Mouse (Mus musculus): Measurements from ENCODE around the gene Eif3c. TPM values are rescaled to one million over a fixed set of nuclear protein-coding genes. Genes with fewer than 3 reads are reported as not detected.

Eif3c gene
- polyA plus RNA-seq, 1 experiment from 2014 or later = 182 TPM

DNA sequence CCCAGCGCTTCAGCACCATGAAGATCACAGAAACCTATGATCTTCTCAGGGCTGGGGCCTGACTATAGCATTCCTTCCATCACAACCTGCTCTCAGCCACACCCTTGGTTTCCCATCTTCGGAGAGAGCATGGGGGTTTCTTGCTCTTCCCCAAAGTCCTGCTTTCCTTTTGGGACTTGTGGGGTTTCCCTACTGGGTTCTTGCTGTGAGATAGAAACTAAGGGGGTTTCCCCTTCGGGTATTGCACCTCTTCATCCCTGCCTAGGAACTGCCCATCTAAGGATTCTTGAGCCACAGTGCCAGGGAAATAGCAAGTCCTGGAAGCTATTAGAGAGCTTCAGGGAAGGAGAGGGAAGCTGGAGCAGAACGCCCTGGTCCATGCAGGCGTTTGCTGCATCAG, 29.7 kb upstream of the Eif3c start:
- Histone ChIP-seq H3K36me3 (ENCODE audit: control insufficient read depth, insufficient read depth, low read length) (no peaks in the 10 kb centered on the region), H3K9me3 (replicated peaks; ENCODE audit: control insufficient read depth, low read length) (no peaks in the 10 kb centered on the region), H3K9ac (ENCODE audit: low read length) (no peak overlapping the region), H3K27me3 (replicated peaks; ENCODE audit: control insufficient read depth, insufficient read depth, low read length) (no peaks in the 10 kb centered on the region), H3K4me1 (ENCODE audit: control insufficient read depth, insufficient read depth, low read length) (no peaks in the 10 kb centered on the region), H3K4me2 (ENCODE audit: low read length) (no peak overlapping the region), H3K4me3 (ENCODE audit: low read depth, low read length) (no peak overlapping the region), H3K27ac (ENCODE audit: low read depth, low read length) (no peak overlapping the region)
- 90% methylated on average over 5 of the region's 5 CpGs for WGBS
- no peak for DNase-seq (ENCODE audit: low spot score)
- ATAC-seq = no peak

DNA sequence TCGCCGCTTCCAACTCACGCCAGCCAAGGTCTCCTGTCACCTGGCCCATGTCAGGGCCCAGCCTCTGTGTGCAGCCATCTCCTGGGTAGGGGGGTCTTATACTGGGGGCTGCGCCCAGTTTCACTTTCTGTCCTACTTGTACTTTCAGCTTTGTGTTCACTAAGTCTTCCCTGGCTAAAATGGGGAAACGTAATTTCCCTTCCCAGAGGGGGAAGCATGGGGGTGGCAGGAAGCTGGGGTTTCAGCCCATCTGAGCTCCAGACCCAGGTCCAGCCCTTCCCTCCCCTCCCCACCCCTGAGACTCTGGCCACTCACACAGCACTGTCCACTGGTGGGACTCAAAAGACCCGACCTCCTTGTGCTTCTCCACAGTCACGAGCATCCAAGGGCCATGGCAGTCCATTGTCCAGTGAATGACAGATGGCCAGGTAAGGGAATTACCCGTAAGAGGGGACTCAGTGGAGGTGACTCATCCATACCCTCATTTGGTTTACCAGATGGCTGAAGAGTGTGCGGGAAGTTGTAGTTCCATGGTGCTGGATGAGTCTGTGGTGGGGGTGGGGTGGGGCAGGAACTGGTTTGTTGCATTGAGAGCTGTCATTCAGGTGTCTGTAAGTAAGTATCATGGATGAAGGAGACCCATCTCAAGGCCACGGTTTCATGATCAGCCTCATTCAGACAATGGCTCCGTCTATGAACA, 28.8 kb upstream of the Eif3c start, which contains the start of gene Il27:
Gene Il27, minus strand, starts transcription at position 80 of the 700 bp plus-strand sequence.
- 85% methylated on average over 11 of the region's 11 CpGs for WGBS
- H3K4me2 ChIP-seq (ENCODE audit: low read length) = no peak within 1 kb of the TSS
- H3K27me3 ChIP-seq (replicated peaks; ENCODE audit: control insufficient read depth, insufficient read depth, low read length) = no peaks in the 10 kb centered on the region
- no peaks in the 10 kb centered on the region for H3K9me3 ChIP-seq (replicated peaks; ENCODE audit: control insufficient read depth, low read length)
- H3K4me3 ChIP-seq (ENCODE audit: low read depth, low read length) = no peak within 1 kb of the TSS
- DNase-seq (ENCODE audit: low spot score) = no peak
- H3K36me3 ChIP-seq (ENCODE audit: control insufficient read depth, insufficient read depth, low read length) = no peaks in the 10 kb centered on the region
- H3K27ac ChIP-seq (ENCODE audit: low read depth, low read length) = no peak within 1 kb of the TSS
- H3K9ac ChIP-seq (ENCODE audit: low read length) = no peak within 1 kb of the TSS
- ATAC-seq = no peak
- H3K4me1 ChIP-seq (ENCODE audit: control insufficient read depth, insufficient read depth, low read length) = no peaks in the 10 kb centered on the region

DNA sequence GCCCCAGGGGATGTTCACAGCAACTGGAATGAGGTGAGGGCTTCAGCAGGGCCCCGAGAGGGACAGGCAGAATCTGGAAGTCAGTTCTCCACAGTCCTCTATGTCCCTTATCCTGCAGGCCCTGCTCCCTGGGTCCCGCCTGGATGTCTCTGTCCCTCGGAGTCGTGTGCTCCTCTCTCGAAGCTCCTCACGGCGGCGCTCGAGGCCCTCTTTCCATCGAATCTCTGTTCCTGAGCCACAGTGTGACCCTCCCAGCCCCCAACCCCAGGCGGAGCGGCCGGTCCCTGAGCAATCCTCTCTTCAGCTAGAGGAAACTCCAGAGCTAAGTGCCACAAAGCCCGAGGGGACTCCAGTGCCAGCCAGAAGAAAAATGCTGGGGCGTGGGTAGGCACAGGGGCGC, 21.6 kb upstream of the Eif3c start:
- no peak overlapping the region for H3K4me3 ChIP-seq (ENCODE audit: low read depth, low read length)
- H3K36me3 ChIP-seq (ENCODE audit: control insufficient read depth, insufficient read depth, low read length) = no peaks in the 10 kb centered on the region
- no peaks in the 10 kb centered on the region; the same call in 1 of the 2 replicates for H3K27me3 ChIP-seq (replicated peaks; ENCODE audit: control insufficient read depth, insufficient read depth, low read length)
- H3K9ac ChIP-seq (ENCODE audit: low read length) = peak overlapping the region; percentile 40
- DNase-seq (ENCODE audit: low spot score) = peak; percentile 45
- no peaks in the 10 kb centered on the region for H3K9me3 ChIP-seq (replicated peaks; ENCODE audit: control insufficient read depth, low read length)
- peaks cover under 1% of the 10 kb centered on the region; the same call in 1 of the 2 replicates for H3K4me1 ChIP-seq (ENCODE audit: control insufficient read depth, insufficient read depth, low read length)
- no peak for ATAC-seq
- WGBS = 2% methylated on average over 16 of the region's 16 CpGs
- no peak overlapping the region for H3K27ac ChIP-seq (ENCODE audit: low read depth, low read length)
- H3K4me2 ChIP-seq (ENCODE audit: low read length) = no peak overlapping the region

DNA sequence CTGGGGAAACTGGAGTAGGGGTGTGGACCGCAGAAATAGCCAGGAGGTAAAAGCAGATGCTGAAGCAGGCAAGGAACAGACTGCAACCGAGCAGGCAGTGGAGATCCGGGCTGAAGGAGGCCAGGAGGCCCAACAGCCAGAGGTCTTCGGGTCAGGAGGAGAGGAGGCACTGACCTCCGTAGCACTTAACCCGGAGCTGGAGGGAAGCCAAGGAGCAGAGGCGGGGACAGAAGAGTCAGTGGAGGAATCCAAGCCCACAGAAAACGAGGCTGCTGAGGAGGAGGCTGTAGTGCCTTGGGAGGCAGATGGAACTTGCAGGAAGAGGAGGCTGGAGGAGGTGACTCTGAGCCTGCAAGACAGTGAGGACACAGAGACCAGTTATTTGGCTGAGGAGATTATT, 20.6 kb upstream of the Eif3c start:
- Histone ChIP-seq H3K36me3 (ENCODE audit: control insufficient read depth, insufficient read depth, low read length) (no peaks in the 10 kb centered on the region), H3K4me1 (ENCODE audit: control insufficient read depth, insufficient read depth, low read length) (peaks cover 4% of the 10 kb centered on the region; the same call in 1 of the 2 replicates), H3K9me3 (replicated peaks; ENCODE audit: control insufficient read depth, low read length) (no peaks in the 10 kb centered on the region), H3K27ac (ENCODE audit: low read depth, low read length) (no peak overlapping the region), H3K27me3 (replicated peaks; ENCODE audit: control insufficient read depth, insufficient read depth, low read length) (no peaks in the 10 kb centered on the region; the same call in 1 of the 2 replicates), H3K9ac (ENCODE audit: low read length) (no peak overlapping the region), H3K4me2 (ENCODE audit: low read length) (no peak overlapping the region), H3K4me3 (ENCODE audit: low read depth, low read length) (no peak overlapping the region)
- no peak for DNase-seq (ENCODE audit: low spot score)
- 69% methylated on average over 8 of the region's 8 CpGs for WGBS
- no peak for ATAC-seq

DNA sequence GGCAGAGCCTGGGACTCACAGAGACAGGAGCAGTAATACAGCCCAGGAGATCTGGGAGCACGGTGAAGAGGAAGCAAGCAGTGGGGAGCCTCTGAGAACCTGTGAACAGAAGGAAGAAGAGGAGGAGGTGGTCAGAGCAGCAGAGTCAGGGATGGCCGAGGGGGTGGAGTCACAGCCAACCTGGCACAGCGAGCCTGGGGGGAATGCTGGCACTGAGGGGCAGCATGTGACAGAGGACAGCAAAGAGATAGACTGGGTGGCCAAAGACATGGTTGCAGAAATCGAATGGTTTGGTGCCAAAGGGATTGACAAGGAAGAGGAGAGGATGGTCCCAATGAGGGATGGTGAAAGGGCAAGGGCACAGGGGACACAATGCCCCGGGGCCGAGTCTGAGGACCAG, 19.5 kb upstream of the Eif3c start, which contains the start of gene Cln3:
Gene Cln3, minus strand, starts transcription at position 101 of the 400 bp plus-strand sequence.
- Histone ChIP-seq H3K9ac (ENCODE audit: low read length) (no peak within 1 kb of the TSS), H3K4me2 (ENCODE audit: low read length) (no peak within 1 kb of the TSS), H3K4me1 (ENCODE audit: control insufficient read depth, insufficient read depth, low read length) (peaks cover 4% of the 10 kb centered on the region; the same call in 1 of the 2 replicates), H3K27me3 (replicated peaks; ENCODE audit: control insufficient read depth, insufficient read depth, low read length) (no peaks in the 10 kb centered on the region; the same call in 1 of the 2 replicates), H3K36me3 (ENCODE audit: control insufficient read depth, insufficient read depth, low read length) (no peaks in the 10 kb centered on the region), H3K4me3 (ENCODE audit: low read depth, low read length) (no peak within 1 kb of the TSS), H3K27ac (ENCODE audit: low read depth, low read length) (no peak within 1 kb of the TSS), H3K9me3 (replicated peaks; ENCODE audit: control insufficient read depth, low read length) (no peaks in the 10 kb centered on the region)
- DNase-seq (ENCODE audit: low spot score) = no peak
- ATAC-seq = no peak
- 80% methylated on average over 6 of the region's 6 CpGs for WGBS

DNA sequence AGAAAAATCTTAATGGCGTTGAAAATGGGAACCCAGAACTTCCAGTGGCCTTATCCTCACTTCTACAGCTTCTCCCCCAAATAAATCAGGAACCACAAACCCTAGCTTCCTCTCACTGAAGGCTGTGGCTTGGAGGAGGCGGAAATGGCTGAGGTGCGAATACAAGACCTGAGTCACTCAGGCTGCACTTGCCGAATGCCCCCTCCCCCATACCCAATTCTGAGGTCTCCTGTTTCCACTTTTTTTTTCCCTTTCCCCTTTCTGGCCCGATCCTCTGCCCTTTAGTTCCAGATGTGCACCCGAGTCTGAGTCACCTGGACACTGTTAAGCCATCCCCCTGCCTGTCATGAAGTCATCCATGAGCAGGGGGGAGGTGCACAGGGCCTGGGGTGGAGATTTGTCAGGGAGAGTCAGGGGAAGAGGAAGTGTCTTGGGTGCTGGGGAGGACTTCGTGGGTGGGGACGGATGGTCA, 18.3 kb upstream of the Eif3c start, which contains the start of gene Apobr:
Gene Apobr, plus strand, starts transcription at position 437 of the 472 bp plus-strand sequence.
- no peaks in the 10 kb centered on the region for H3K36me3 ChIP-seq (ENCODE audit: control insufficient read depth, insufficient read depth, low read length)
- H3K4me1 ChIP-seq (ENCODE audit: control insufficient read depth, insufficient read depth, low read length) = peaks cover 4% of the 10 kb centered on the region; the same call in 1 of the 2 replicates
- H3K27me3 ChIP-seq (replicated peaks; ENCODE audit: control insufficient read depth, insufficient read depth, low read length) = no peaks in the 10 kb centered on the region; the same call in 1 of the 2 replicates
- peak within 1 kb of the TSS; percentile 79 for H3K4me2 ChIP-seq (ENCODE audit: low read length)
- DNase-seq (ENCODE audit: low spot score) = no peak
- H3K4me3 ChIP-seq (ENCODE audit: low read depth, low read length) = peak within 1 kb of the TSS; percentile 49
- WGBS = 87% methylated on average over 8 of the region's 8 CpGs
- no peak within 1 kb of the TSS for H3K27ac ChIP-seq (ENCODE audit: low read depth, low read length)
- ATAC-seq = no peak
- H3K9me3 ChIP-seq (replicated peaks; ENCODE audit: control insufficient read depth, low read length) = no peaks in the 10 kb centered on the region
- H3K9ac ChIP-seq (ENCODE audit: low read length) = no peak within 1 kb of the TSS

DNA sequence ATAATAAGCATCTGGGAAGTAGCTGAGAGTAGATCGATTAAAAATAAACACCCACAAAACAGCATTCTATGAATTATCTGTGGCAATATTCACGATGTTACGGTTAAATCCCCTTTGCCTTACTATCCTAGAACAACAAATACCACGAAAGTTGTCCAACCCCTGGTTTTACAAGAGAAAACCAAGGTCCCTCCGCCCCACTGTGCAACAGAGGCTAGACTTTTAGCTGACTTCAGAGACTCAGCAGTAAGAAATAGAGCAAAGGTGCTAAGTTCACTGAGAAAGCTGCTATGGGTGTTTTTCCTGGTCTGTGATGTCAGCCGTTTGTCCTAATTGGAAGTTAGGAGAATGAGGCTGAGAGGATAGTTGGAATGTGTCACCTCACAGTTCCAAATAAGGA, 17.6 kb upstream of the Eif3c start:
- 60% methylated on average over 6 of the region's 6 CpGs for WGBS
- peak overlapping the region; percentile 49 for H3K4me3 ChIP-seq (ENCODE audit: low read depth, low read length)
- ATAC-seq (no peak), DNase-seq (ENCODE audit: low spot score) (no peak)
- H3K4me1 ChIP-seq (ENCODE audit: control insufficient read depth, insufficient read depth, low read length) = peaks cover 4% of the 10 kb centered on the region; the same call in 1 of the 2 replicates
- H3K9me3 ChIP-seq (replicated peaks; ENCODE audit: control insufficient read depth, low read length) = no peaks in the 10 kb centered on the region
- no peaks in the 10 kb centered on the region; the same call in 1 of the 2 replicates for H3K27me3 ChIP-seq (replicated peaks; ENCODE audit: control insufficient read depth, insufficient read depth, low read length)
- no peak overlapping the region for H3K27ac ChIP-seq (ENCODE audit: low read depth, low read length)
- H3K36me3 ChIP-seq (ENCODE audit: control insufficient read depth, insufficient read depth, low read length) = peaks cover 2% of the 10 kb centered on the region
- H3K4me2 ChIP-seq (ENCODE audit: low read length) = peak overlapping the region; percentile 79
- H3K9ac ChIP-seq (ENCODE audit: low read length) = peak overlapping the region; percentile 61; the same call in 1 of the 2 replicates

DNA sequence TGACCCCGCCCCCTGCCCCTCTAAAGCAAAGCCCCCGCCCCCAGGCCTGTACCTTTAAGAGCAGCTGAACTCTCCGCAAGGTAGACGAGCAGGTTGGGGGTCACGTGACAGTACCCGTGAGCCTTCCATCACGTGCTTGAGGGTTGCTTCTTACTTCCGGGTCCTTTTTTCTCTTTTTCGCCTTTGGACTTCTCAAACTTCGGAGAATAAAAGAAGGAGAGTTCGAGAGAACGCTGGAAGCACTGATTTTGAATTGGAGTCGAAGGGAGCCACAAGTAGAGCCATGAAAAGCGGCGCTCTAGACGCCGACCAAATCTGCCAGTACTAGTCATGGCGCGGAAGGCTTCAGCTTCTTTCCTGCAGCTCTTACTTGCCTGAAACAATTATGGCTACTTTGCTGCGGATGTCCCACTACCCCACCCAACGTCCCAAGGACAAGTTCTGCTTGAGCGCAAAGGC, 17.1 kb upstream of the Eif3c start:
- H3K9me3 ChIP-seq (replicated peaks; ENCODE audit: control insufficient read depth, low read length) = no peaks in the 10 kb centered on the region
- peak overlapping the region; percentile 83 for H3K27ac ChIP-seq (ENCODE audit: low read depth, low read length)
- H3K27me3 ChIP-seq (replicated peaks; ENCODE audit: control insufficient read depth, insufficient read depth, low read length) = no peaks in the 10 kb centered on the region; the same call in 1 of the 2 replicates
- ATAC-seq = peak; percentile 95
- under 1% methylated on average over 22 of the region's 22 CpGs for WGBS
- peak; percentile 95 for DNase-seq (ENCODE audit: low spot score)
- H3K4me2 ChIP-seq (ENCODE audit: low read length) = peak overlapping the region; percentile 79
- H3K4me3 ChIP-seq (ENCODE audit: low read depth, low read length) = peak overlapping the region; percentile 49
- H3K4me1 ChIP-seq (ENCODE audit: control insufficient read depth, insufficient read depth, low read length) = peaks cover 4% of the 10 kb centered on the region; the same call in 1 of the 2 replicates
- peak overlapping the region; percentile 61 for H3K9ac ChIP-seq (ENCODE audit: low read length)
- H3K36me3 ChIP-seq (ENCODE audit: control insufficient read depth, insufficient read depth, low read length) = peaks cover 7% of the 10 kb centered on the region

DNA sequence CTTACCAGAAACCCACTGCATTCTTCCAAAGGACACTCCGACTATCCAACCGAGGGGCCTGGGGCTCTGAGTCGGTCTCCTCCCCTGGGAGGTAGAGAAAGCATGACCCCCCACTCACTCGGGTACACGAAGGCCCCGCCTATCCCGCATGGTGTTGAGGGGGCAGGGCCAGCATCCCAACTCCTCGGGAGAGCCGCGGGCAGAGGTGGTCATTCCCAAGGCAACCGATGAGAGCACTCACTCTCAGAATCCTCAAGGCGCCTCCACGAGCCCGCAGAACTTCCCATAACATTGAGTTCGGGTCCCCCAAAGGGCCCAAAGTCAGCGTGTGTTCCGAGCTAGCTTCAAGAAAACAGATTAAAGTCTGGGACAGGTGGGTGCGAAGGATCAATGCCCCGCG, 16.5 kb upstream of the Eif3c start:
- Histone ChIP-seq H3K4me1 (ENCODE audit: control insufficient read depth, insufficient read depth, low read length) (peaks cover 4% of the 10 kb centered on the region; the same call in 1 of the 2 replicates), H3K4me2 (ENCODE audit: low read length) (peak overlapping the region; percentile 79), H3K36me3 (ENCODE audit: control insufficient read depth, insufficient read depth, low read length) (peaks cover 8% of the 10 kb centered on the region), H3K4me3 (ENCODE audit: low read depth, low read length) (peak overlapping the region; percentile 49), H3K27me3 (replicated peaks; ENCODE audit: control insufficient read depth, insufficient read depth, low read length) (no peaks in the 10 kb centered on the region), H3K27ac (ENCODE audit: low read depth, low read length) (no peak overlapping the region; the same call in 1 of the 2 replicates), H3K9ac (ENCODE audit: low read length) (peak overlapping the region; percentile 61), H3K9me3 (replicated peaks; ENCODE audit: control insufficient read depth, low read length) (no peaks in the 10 kb centered on the region)
- peak; percentile 45 for DNase-seq (ENCODE audit: low spot score)
- 3% methylated on average over 20 of the region's 20 CpGs for WGBS
- ATAC-seq = peak; percentile 76

Measured in forebrain, embryonic 14.5 days (tissue).